In the genomic region with DNA sequence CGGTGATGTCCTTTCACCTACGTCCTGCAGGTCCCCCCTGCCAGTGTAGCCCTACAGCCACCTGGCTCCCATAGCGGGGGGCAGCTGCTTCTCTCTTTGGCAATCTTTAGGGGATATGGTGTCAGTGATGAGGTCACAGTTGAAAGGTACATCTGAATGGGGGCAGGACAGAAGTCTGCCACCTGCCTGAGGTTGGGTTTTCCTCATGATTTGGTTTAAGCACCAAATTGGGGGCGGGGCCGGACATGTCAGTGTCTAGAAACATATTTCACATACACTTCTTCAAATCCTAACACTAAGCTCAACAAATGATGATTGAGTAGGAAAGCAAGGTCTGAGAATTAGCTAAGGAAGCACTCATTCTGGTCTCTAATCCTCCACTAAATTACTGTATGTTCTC, we compare ENCODE assay signal across 30 mouse cellular contexts. TPM values are rescaled to one million over a fixed set of nuclear protein-coding genes. Genes with fewer than 3 reads are reported as not detected.
"Had no signal": no experiment of that assay in that cellular context is flagged by ENCODE, and none has a peak within 500 bp of the region (broad histone marks: within the 10 kb centered on the region; RNA-seq: fewer than 3 reads in every experiment).

A gene (minus strand): TSS at position 101 of the 400 bp plus-strand sequence.

- H3K4me3 ChIP-seq: gastrocnemius, adult 2 months; heart, adult 2 months; hindbrain, embryonic 10.5 days; hindbrain, embryonic 12.5 days; intestine, embryonic 15.5 days; layer of hippocampus, adult 2 months; left cerebral cortex, adult 2 months; limb, embryonic 10.5 days; limb, embryonic 12.5 days had no signal

- H3K9ac ChIP-seq: hindbrain, embryonic 12.5 days; hindbrain, embryonic 14.5 days; intestine, embryonic 15.5 days; limb, embryonic 12.5 days had no signal

- H3K27ac ChIP-seq: gastrocnemius, adult 2 months; heart, adult 2 months; hindbrain, embryonic 10.5 days; hindbrain, embryonic 12.5 days; hindbrain, embryonic 14.5 days; intestine, embryonic 15.5 days; layer of hippocampus, adult 2 months; left cerebral cortex, adult 2 months; limb, embryonic 10.5 days; limb, embryonic 12.5 days had no signal

- H3K9me3 ChIP-seq: hindbrain, embryonic 12.5 days; intestine, embryonic 15.5 days; limb, embryonic 10.5 days had no signal

- H3K4me2 ChIP-seq: heart, embryonic 11.5 days; hindbrain, embryonic 12.5 days; hindbrain, embryonic 14.5 days; intestine, embryonic 15.5 days; limb, embryonic 12.5 days had no signal

- ATAC-seq: hindbrain, embryonic 16.5 days; inflammation-experienced regulatory T-cells, adult 6 months; intestine, embryonic 15.5 days; intestine, postnatal 0 days had no signal

- H3K4me1 ChIP-seq: hindbrain, embryonic 10.5 days; hindbrain, embryonic 12.5 days; intestine, embryonic 15.5 days; limb, embryonic 10.5 days; limb, embryonic 12.5 days had no signal

- H3K27me3 ChIP-seq: hindbrain, embryonic 12.5 days; intestine, embryonic 15.5 days; limb, embryonic 12.5 days had no signal

- DNase-seq: gastrocnemius, adult 2 months; gastrocnemius, postnatal 10 days; gastrocnemius, postnatal 25 days; heart, adult 2 months; heart, postnatal 10 days; heart, postnatal 4 days; kidney, adult 18-20 months; kidney, adult 8-10 months; kidney, postnatal 10 days; kidney, postnatal 25 days; kidney, postnatal 4 days; liver had no signal

- H3K36me3 ChIP-seq: hindbrain, embryonic 10.5 days; hindbrain, embryonic 12.5 days; intestine, embryonic 15.5 days; limb, embryonic 10.5 days; limb, embryonic 12.5 days had no signal

RNA-seq across cellular contexts. Expression of the gene that starts here (rescaled TPM):
- polyA plus RNA-seq: frontal cortex, adult 2 months; heart, embryonic 11.5 days; heart, embryonic 14.5 days; heart, embryonic 16.5 days; hindbrain, embryonic 10.5 days; hindbrain, embryonic 12.5 days; hindbrain, embryonic 14.5 days; hindbrain, embryonic 16.5 days; inflammation-experienced regulatory T-cells, adult 6 months; intestine, embryonic 15.5 days; intestine, postnatal 0 days; kidney, embryonic 14.5 days; kidney, embryonic 16.5 days; limb, embryonic 10.5 days; limb, embryonic 12.5 days; limb, embryonic 14.5 days had no signal
